Mouse (Mus musculus) frontal cortex, adult (tissue): ENCODE measurements around the gene Csnk1e.

Experiments
- ATAC-seq: cut with Nextera tagmentation; 2 replicates; pipeline ENCODE4 v1.9.2; 2017; ENCODE audit warnings: mild to moderate bottlenecking, moderate library complexity, mixed read lengths; ENCODE audit not compliant: low TSS enrichment

Gene Csnk1e

GRCm38 (mm10) chr15:79443856-79444410 lies 11.4 kb downstream of the Csnk1e start:
- peak; percentile 82 for ATAC-seq

DNA sequence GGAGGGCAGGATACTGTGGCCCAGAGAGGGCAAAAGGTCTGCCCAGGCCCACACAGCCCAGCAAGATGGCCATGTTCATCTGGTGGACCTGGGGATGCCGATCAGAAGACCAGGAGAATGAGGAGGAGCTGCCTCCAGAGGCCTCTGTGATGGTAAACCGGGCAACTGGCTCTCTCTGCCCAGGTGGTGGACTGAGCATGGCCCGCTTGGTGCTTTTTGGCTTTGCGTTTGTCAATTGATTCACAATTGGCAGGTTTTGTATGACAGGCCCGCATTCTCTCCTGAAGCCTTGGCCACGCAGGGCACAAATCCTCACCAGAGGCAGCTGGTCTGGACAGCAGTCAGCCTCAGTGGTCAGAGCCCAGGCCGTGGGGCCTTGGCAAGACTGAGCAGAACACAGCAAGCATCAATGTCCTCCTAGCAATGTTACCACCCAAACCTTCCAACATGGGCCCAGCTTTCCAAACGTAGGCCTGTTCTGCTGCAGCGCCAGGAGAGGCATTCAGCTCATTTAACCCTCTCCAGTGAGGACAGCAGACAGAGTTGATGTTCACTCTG lies 12.3 kb downstream of the Csnk1e start:
- ATAC-seq = no peak

- ATAC-seq = no peak
Observed at GRCm38 (mm10) chr15:79442257-79442611, 13.1 kb downstream of the Csnk1e start.

DNA sequence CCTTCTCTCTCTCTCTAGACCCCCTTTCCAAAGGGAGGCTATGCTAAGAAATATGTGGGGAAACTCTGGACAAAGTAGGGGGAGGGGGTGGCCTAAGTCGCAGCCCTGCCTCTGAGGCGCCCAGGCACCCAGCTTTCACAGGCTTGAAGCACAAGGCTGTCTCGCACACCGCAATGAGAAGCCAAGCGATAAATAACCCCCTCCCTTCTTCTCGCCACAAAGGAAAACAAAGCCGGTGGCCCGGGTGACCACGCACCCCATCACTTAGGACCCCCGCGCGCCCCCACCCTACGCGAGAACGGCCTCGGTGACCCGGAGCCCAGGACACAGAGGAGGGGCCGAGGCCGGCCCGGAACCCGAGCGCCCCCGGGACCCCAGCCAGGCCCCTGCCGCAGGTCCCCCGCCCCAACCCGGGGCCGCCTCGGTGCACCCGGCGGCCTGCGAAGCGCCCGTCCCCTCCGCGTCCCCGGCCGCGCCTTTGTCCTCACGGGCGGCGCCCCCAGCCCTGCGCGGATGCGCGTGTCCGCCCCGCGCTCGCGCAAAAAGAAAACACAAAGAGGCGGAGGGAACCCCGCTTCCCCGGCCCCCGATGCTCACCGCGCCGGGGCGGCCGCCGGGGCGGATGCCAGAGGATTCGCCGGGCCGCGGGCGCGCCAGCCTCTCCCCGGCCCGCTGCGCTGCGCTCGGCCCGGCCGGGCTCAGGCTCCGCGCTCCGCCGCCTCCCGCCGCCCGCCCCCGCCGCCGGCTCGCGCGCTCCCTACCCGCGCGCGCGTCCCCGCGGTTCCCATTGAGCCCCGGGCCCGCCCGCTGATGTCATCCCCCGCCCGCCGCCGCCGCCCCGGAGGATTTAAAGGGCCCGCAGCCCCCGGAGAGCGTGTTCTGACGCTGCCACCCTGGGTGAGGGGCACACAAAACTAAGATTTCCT lies 13.8 kb downstream of the Csnk1e start:
- ATAC-seq = 0 out of 2 replicates have a peak, but pooled peaks have one; percentile 24

DNA sequence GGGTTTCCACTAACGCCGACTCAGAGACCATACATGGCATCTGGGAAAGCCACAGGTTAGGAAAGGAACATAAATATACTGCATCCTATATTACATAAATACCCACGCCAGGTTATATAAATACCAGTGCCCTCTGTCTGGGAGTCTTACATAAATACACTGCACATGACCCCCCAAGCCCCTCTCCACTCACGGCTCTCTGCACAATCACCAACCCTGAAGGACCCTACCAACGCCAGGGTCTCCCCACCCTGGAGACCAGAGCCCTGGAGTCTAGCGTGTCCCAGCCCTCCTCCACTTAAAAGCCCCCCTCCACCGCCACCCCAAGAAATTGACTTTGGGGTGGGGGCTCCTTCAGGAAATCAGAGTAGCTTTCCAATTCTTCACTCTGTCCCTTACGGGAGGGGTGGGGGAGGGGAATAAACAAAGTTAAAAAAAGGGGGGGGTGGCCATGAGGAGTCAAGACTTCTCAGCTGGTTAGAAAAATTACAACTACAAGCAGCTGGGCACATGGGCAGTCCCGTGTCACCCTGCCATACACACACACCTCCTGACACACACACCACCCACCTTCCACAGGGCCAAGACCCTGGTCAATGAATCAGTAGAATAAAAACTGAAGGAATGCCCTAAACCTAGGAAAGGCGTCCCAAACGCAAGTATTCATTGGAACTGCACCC lies 14.6 kb downstream of the Csnk1e start:
- no peak for ATAC-seq

DNA sequence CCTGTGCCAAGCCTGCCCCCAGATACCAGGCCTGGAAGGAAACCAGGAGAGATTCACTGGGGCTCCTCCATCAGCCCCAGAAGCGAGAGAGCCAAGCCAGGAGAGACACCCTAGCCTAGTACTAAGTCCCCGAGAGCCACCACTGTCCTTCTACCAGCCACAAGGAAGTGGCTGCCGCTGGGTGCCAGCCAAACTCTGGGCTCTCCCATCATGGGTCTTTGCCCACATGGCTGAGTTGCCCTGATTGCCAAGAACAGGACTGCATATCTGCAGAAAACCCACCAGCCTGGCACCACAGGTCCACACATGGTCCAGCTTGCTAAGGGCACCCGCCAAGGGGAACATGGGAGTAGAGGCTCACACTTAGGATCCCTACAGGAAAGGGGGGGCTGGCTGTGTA lies 15.1 kb downstream of the Csnk1e start:
- ATAC-seq = no peak

- no peak for ATAC-seq
Observed at GRCm38 (mm10) chr15:79439386-79439785, 16.0 kb downstream of the Csnk1e start.

GRCm38 (mm10) chr15:79438816-79439215 lies 16.6 kb downstream of the Csnk1e start:
- ATAC-seq = no peak

DNA sequence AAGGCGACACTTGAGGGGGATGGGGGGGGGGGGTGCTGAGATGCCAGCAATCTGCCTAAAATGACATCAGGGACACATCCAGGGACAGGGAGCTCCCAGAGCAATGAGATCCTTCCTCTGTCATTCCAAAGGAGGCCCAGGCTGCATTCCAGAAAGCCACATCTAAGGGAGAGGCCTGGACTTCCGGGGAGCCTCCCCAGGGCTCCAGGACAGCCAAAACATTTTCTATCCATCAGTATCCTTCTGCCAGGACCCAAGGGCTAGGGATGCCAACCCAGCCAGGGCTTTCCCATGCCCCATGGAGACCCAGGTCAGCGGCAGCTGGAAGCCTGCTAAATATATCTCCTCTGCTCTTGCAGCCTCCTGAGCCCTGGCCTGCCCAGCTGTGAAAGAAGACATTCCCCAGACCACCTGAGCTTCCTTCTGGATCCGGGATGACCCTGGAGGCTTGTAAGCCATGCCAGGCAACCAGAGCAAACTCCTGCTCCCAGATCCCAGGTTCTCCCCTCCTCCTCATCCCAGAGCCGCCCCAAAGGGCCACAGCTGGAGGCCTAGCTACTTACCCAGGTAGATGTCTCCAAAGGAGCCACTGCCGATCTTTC lies 17.1 kb downstream of the Csnk1e start:
- no peak for ATAC-seq

GRCm38 (mm10) chr15:79437541-79438208 lies 17.7 kb downstream of the Csnk1e start:
- ATAC-seq = no peak

GRCm38 (mm10) chr15:79436481-79436921 lies 18.9 kb downstream of the Csnk1e start:
- no peak for ATAC-seq

- ATAC-seq = no peak
Observed at GRCm38 (mm10) chr15:79435191-79435671, 20.1 kb downstream of the Csnk1e start.

- peak; percentile 58 for ATAC-seq
Observed at GRCm38 (mm10) chr15:79432892-79433291, 22.5 kb downstream of the Csnk1e start.

GRCm38 (mm10) chr15:79432328-79432727 lies 23.0 kb downstream of the Csnk1e start:
- peak; percentile 56; the same call in 1 of the 2 replicates for ATAC-seq

- no peak for ATAC-seq
Observed at GRCm38 (mm10) chr15:79431925-79432324, 23.4 kb downstream of the Csnk1e start.

GRCm38 (mm10) chr15:79430461-79431000 lies 24.8 kb downstream of the Csnk1e start:
- ATAC-seq = no peak

GRCm38 (mm10) chr15:79429994-79430393 lies 25.4 kb downstream of the Csnk1e start:
- no peak for ATAC-seq

GRCm38 (mm10) chr15:79429527-79429926 lies 25.8 kb downstream of the Csnk1e start:
- ATAC-seq = no peak

GRCm38 (mm10) chr15:79428616-79429015 lies 26.8 kb downstream of the Csnk1e start:
- no peak for ATAC-seq

DNA sequence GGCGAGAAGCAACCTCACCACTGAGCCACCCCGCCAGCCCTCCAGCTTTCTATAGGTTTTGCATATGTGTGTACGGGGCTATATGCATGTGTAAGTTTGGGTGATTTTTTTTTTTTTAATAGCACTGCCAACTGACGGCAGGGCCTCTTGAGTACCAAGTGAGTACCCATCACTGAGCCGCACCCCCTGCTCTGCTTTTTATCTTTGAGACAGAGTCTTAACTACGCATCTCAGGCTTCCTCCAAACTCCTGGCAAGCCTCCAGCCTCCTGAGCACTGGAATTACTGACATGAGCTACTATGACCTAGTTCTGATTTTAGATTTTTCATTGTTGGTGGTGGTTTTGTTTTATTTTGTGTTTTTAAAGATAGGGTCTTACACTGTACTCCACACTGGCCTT lies 27.9 kb downstream of the Csnk1e start:
- ATAC-seq = peak; percentile 33; the same call in 1 of the 2 replicates

- ATAC-seq = no peak
Observed at GRCm38 (mm10) chr15:79425516-79425915, 29.9 kb downstream of the Csnk1e start.
